Comparison of ENCODE assay signal across 8 mouse cellular contexts in the genomic region with DNA sequence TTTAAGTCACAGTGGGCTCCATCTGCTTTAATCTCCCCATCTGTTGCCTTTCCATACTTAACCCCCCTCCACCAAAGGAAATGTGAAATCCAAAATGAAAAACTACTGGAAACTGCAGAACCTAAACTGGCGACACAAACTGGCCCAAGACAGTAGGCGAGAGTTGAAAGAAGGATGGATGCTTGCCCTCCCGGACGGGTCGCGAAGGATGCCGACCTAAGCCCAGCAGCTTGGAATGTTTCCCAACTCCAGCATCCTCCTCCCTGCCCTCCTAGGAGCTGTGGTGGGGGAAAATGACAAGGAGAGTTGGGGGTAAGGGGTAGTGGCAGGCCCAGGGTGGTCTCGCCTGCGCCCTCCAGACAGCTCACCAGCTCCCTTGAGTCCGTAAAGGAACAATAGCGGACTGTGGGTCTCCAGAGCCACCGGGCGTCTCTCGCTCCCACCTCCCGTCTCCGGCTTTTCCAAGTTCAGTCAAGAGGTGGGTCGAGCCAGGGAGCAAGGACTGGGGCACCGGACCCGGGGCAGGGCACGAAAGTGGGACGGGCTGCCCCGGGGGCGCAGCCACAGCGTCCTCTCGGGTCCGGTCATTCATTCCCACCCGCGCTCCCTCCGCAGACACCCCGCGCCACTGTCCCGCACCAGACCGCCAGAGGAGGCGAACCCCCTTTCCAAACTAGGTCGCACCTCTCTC. TPM values are rescaled to one million over a fixed set of nuclear protein-coding genes. Genes with fewer than 3 reads are reported as not detected.
DNase-seq lines count a peak whose midpoint lies in the region; ATAC-seq and TF ChIP-seq lines count a peak whose summit lies in the region.

No protein-coding gene starts in this region.

- H3K36me3 ChIP-seq in embryonic facial prominence, embryonic 14.5 days (ENCODE audit: control insufficient read depth, insufficient read depth, low read length) = peaks cover 7% of the 10 kb centered on the region; the same call in 1 of the 2 replicates
- H3K36me3 ChIP-seq in hindbrain, embryonic 13.5 days = no peaks in the 10 kb centered on the region
- H3K36me3 ChIP-seq in liver, embryonic 13.5 days = no peaks in the 10 kb centered on the region

- no peak for TF ChIP-seq POLR2A in cerebellum, adult 2 months (IDR thresholded peaks at IDR 0.05; ENCODE audit: borderline replicate concordance, insufficient read depth, low read length)

- peaks cover 6% of the 10 kb centered on the region; the same call in 1 of the 2 replicates for H3K9me3 ChIP-seq in embryonic facial prominence, embryonic 14.5 days (ENCODE audit: control insufficient read depth, low read length)
- H3K9me3 ChIP-seq in hindbrain, embryonic 13.5 days = no peaks in the 10 kb centered on the region
- no peaks in the 10 kb centered on the region for H3K9me3 ChIP-seq in liver, embryonic 13.5 days (replicated peaks)

- no peak overlapping the region for H3K27ac ChIP-seq in cerebellum, adult 2 months (ENCODE audit: insufficient read depth, low read length)
- peak overlapping the region; percentile 92 for H3K27ac ChIP-seq in embryonic facial prominence, embryonic 14.5 days (replicated peaks; ENCODE audit: low read depth, low read length)
- H3K27ac ChIP-seq in hindbrain, embryonic 13.5 days = peak overlapping the region; percentile 76
- no peak overlapping the region; the same call in 1 of the 2 replicates for H3K27ac ChIP-seq in liver, embryonic 13.5 days

- peak; percentile 3 to 15 for DNase-seq in cerebellum, adult 2 months
- DNase-seq in cerebellum, adult 11-12 months = no peak
- DNase-seq in Muller cell, postnatal 12 days (ENCODE audit: inconsistent ontology term) = peak; percentile 49
- DNase-seq in embryonic facial prominence, embryonic 14.5 days (ENCODE audit: low spot score) = no peak
- no peak for DNase-seq in liver, embryonic 13.5 days
- DNase-seq in ovary, postnatal 14 days (ENCODE audit: low spot score) = peak; percentile 15
- no peak for DNase-seq in thymus, adult 18-20 months

- peak overlapping the region; percentile 96 for H3K9ac ChIP-seq in embryonic facial prominence, embryonic 14.5 days (ENCODE audit: low read depth, low read length)
- H3K9ac ChIP-seq in hindbrain, embryonic 13.5 days = peak overlapping the region; percentile 88
- H3K9ac ChIP-seq in liver, embryonic 13.5 days = peak overlapping the region; percentile 70

- H3K4me1 ChIP-seq in cerebellum, adult 2 months (ENCODE audit: control insufficient read depth, insufficient read depth, low read length) = no peaks in the 10 kb centered on the region; the same call in 1 of the 2 replicates
- H3K4me1 ChIP-seq in embryonic facial prominence, embryonic 14.5 days (ENCODE audit: control insufficient read depth, insufficient read depth, low read length) = peaks cover 24% of the 10 kb centered on the region
- peaks cover 34% of the 10 kb centered on the region for H3K4me1 ChIP-seq in hindbrain, embryonic 13.5 days (replicated peaks)
- H3K4me1 ChIP-seq in liver, embryonic 13.5 days (replicated peaks) = peaks cover 10% of the 10 kb centered on the region

- peaks cover 2% of the 10 kb centered on the region; the same call in 1 of the 2 replicates for H3K27me3 ChIP-seq in cerebellum, adult 2 months (ENCODE audit: control insufficient read depth, insufficient read depth, low read length)
- H3K27me3 ChIP-seq in embryonic facial prominence, embryonic 14.5 days (replicated peaks; ENCODE audit: control insufficient read depth, insufficient read depth, low read length) = no peaks in the 10 kb centered on the region
- peaks cover 6% of the 10 kb centered on the region; the same call in 1 of the 2 replicates for H3K27me3 ChIP-seq in hindbrain, embryonic 13.5 days
- peaks cover 29% of the 10 kb centered on the region for H3K27me3 ChIP-seq in liver, embryonic 13.5 days

- peak overlapping the region; percentile 82 for H3K4me3 ChIP-seq in cerebellum, adult 2 months (replicated peaks; ENCODE audit: insufficient read depth, low read depth, low read length)
- H3K4me3 ChIP-seq in embryonic facial prominence, embryonic 14.5 days (ENCODE audit: low read depth, low read length) = peak overlapping the region; percentile 91
- peak overlapping the region; percentile 72 for H3K4me3 ChIP-seq in hindbrain, embryonic 13.5 days
- peak overlapping the region; percentile 63 for H3K4me3 ChIP-seq in liver, embryonic 13.5 days (replicated peaks)

- H3K4me2 ChIP-seq in embryonic facial prominence, embryonic 14.5 days (ENCODE audit: low read depth, low read length) = peak overlapping the region; percentile 63
- peak overlapping the region; percentile 97 for H3K4me2 ChIP-seq in hindbrain, embryonic 13.5 days
- peak overlapping the region; percentile 76 for H3K4me2 ChIP-seq in liver, embryonic 13.5 days

- ATAC-seq in embryonic facial prominence, embryonic 14.5 days (ENCODE audit: low read depth) = peak; percentile 14
- ATAC-seq in hindbrain, embryonic 13.5 days (ENCODE audit: low FRiP score) = peak; percentile 61
- peak; percentile 8; the same call in 1 of the 2 replicates for ATAC-seq in liver, embryonic 13.5 days (ENCODE audit: low read depth)

- 3% methylated on average over 35 of the region's 35 CpGs for WGBS in cerebellum, adult 2 months
- WGBS in embryonic facial prominence, embryonic 14.5 days = 2% methylated on average over 23 of the region's 35 CpGs
- 0% methylated on average over 34 of the region's 35 CpGs for WGBS in hindbrain, embryonic 13.5 days
- 3% methylated on average over 35 of the region's 35 CpGs for WGBS in liver, embryonic 13.5 days (ENCODE audit: insufficient replicate concordance)

- no peak for TF ChIP-seq CTCF in cerebellum, adult 2 months (IDR thresholded peaks at IDR 0.05; ENCODE audit: borderline replicate concordance, insufficient read depth, low read depth, low read length)

RNA-seq across cellular contexts. Expression of gene Rai14, which starts 0.7 kb away (rescaled TPM):
- 2.7 and 2.8 TPM in 2 replicates for polyA plus RNA-seq in cerebellum, adult 2 months (2012; rRNA removed)
- 52.4 and 53.4 TPM in 2 replicates for polyA plus RNA-seq in embryonic facial prominence, embryonic 14.5 days (2014; fragmentation: Nextera tagmentation; extraction: Ambion mirVana)
- polyA plus RNA-seq in hindbrain, embryonic 13.5 days (2015; fragmentation: Nextera tagmentation; extraction: Ambion mirVana) = 19.1 and 26.4 TPM in 2 replicates
- 4.3 and 5.2 TPM in 2 replicates for polyA plus RNA-seq in liver, embryonic 13.5 days (2015; fragmentation: Nextera tagmentation; extraction: Ambion mirVana)

Comparison
In these comparisons a context has a peak if more than half of its experiments do, and no peak if none do; other contexts are left out.
1. DNase-seq: peak in cerebellum, adult 2 months (2 of 2), Muller cell, postnatal 12 days (single experiment) and ovary, postnatal 14 days (single experiment); none in cerebellum, adult 11-12 months (single experiment), embryonic facial prominence, embryonic 14.5 days (single experiment), liver, embryonic 13.5 days (single experiment) and thymus, adult 18-20 months (0 of 2).
2. H3K27ac ChIP-seq: peak in embryonic facial prominence, embryonic 14.5 days (single experiment) and hindbrain, embryonic 13.5 days (single experiment); none in cerebellum, adult 2 months (single experiment) and liver, embryonic 13.5 days (single experiment).
3. ATAC-seq: peak in every context shown above with its lines; median percentile 61 in hindbrain, embryonic 13.5 days; 14 in embryonic facial prominence, embryonic 14.5 days; 8 in liver, embryonic 13.5 days.
4. Peak in every context shown above with its lines, with median percentiles within 50 percentile points of each other: H3K4me3 ChIP-seq, H3K4me2 ChIP-seq and H3K9ac ChIP-seq.